ENCODE assay signal across 7 mouse cellular contexts in genomic region chr19:13980988-13981630, GRCm38 (mm10).
DNase-seq lines count a peak whose midpoint lies in the region; ATAC-seq and TF ChIP-seq lines count a peak whose summit lies in the region.

No protein-coding gene starts in this region.

- peak; percentile 87 for ATAC-seq in common myeloid progenitor, adult 5-6 weeks (replicated peaks; ENCODE audit: low read depth, poor library complexity, severe bottlenecking)
- ATAC-seq in intestine, embryonic 15.5 days: 0 out of 2 replicates have a peak, but pooled peaks have one; percentile 67

- no peak overlapping the region for H3K9ac ChIP-seq in intestine, embryonic 15.5 days

- peak; percentile 21 to 37 for DNase-seq in left cerebral cortex, adult 2 months (ENCODE audit: extremely low spot score in 1 of 2, low spot score in 2 of 2)
- no peak for DNase-seq in left cerebral cortex, postnatal 4 days
- DNase-seq in Muller cell, postnatal 12 days (ENCODE audit: inconsistent ontology term): peak; percentile 4
- DNase-seq in lung, postnatal 25 days (ENCODE audit: low spot score): peak; percentile 36
- peak; percentile 23 for DNase-seq in thymus, postnatal 14 days

- peak; percentile 74 for TF ChIP-seq CTCF in left cerebral cortex, adult 2 months (IDR thresholded peaks at IDR 0.05)

- H3K27me3 ChIP-seq in intestine, embryonic 15.5 days (replicated peaks): no peaks in the 10 kb centered on the region

- no peak overlapping the region for H3K27ac ChIP-seq in left cerebral cortex, adult 2 months
- no peak overlapping the region for H3K27ac ChIP-seq in intestine, embryonic 15.5 days

- no peak overlapping the region for H3K4me3 ChIP-seq in left cerebral cortex, adult 2 months
- H3K4me3 ChIP-seq in intestine, embryonic 15.5 days (replicated peaks): no peak overlapping the region

- no peaks in the 10 kb centered on the region for H3K36me3 ChIP-seq in intestine, embryonic 15.5 days

- no peaks in the 10 kb centered on the region for H3K9me3 ChIP-seq in intestine, embryonic 15.5 days

- intact Hi-C loops in left cerebral cortex, adult 2 months (cut with DNase I): loop anchor here (1.0 to 5.0 kb wide), 8 partner anchors 66 to 2001 kb away; partner anchors contain the start of genes Cep78 and Tle4
- intact Hi-C loops in left cerebral cortex, postnatal 4 days (cut with DNase I): loop anchor here (5.0 to 10.0 kb wide), 4 partner anchors 614 to 1821 kb away; partner anchors contain the start of gene Tle4

- no peaks in the 10 kb centered on the region for H3K4me1 ChIP-seq in intestine, embryonic 15.5 days (replicated peaks)

- 18% methylated on average over 4 of the region's 4 CpGs for WGBS in intestine, embryonic 15.5 days

- no peak overlapping the region for H3K4me2 ChIP-seq in intestine, embryonic 15.5 days (replicated peaks)
